Mouse (Mus musculus) stomach, postnatal 0 days (tissue): ENCODE results near the gene Card11.

Experiments
- CTCF ChIP-seq: IDR thresholded peaks from 2 replicates; pipeline ENCODE4 v1.5.1; 2016; ENCODE audit warnings: antibody characterized with exemption, low read depth, mild to moderate bottlenecking, moderate library complexity
- EP300 ChIP-seq: optimal IDR thresholded peaks from 2 replicates; pipeline ENCODE3; 2016; ENCODE audit warnings: antibody characterized with exemption

DNA sequence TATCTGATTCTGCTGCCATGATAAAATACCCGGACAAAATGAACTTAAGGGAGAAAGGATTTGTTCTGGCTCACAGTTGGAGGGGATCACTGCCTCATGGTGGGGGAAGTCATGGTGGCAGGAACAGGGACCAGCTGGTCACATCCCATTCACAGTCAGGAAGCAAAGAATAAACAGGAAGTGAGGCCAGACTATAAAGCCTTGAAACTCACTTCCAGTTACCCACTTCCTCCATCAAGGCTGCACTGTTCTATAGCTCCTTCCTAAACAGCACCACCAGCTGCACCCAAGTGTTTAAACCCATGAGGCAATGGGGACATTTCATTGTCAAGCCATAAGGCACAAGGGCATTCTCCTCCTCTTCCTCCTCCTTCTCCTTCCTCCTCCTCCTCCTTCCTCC is 82.6 kb downstream of the Card11 start:
- TF ChIP-seq CTCF (no peak), EP300 (no peak)
